Mouse (Mus musculus) MEL (cell line): ENCODE measurements around the gene Wdfy3.

ENCODE experiments used
- CHD1 ChIP-seq: IDR thresholded peaks from 2 replicates; pipeline ENCODE4 v1.6.1; 2012; ENCODE audit warnings: low read depth, mild to moderate bottlenecking, inconsistent platforms, low read length, improper control_type of control experiment
- CTCF ChIP-seq, 3 experiments: IDR thresholded peaks in 2 of 3; conservative IDR thresholded peaks in 1 of 3; 2 replicates each; pipeline ENCODE4 v1.5.1; 2011 to 2012; ENCODE audit warnings: low read length in 3 of 3, low read depth in 2 of 3, mild to moderate bottlenecking in 2 of 3, improper control_type of control experiment in 1 of 3, inconsistent platforms in 1 of 3, mixed read lengths in 1 of 3, moderate library complexity in 1 of 3; ENCODE audit not compliant: control insufficient read depth in 1 of 3, insufficient read depth in 1 of 3, poor library complexity in 1 of 3, severe bottlenecking in 1 of 3
- E2F4 ChIP-seq: IDR thresholded peaks from 2 replicates; pipeline ENCODE4 v1.6.1; 2011; ENCODE audit warnings: low read depth, low read length, improper control_type of control experiment, borderline replicate concordance
- GATA1 ChIP-seq: IDR thresholded peaks from 2 replicates; pipeline ENCODE4 v1.6.1; 2011; ENCODE audit warnings: low read depth, low read length, improper control_type of control experiment
- KAT2A ChIP-seq: conservative IDR thresholded peaks from 2 replicates; pipeline ENCODE4 v1.6.1; 2012; ENCODE audit warnings: low read depth, low read length, improper control_type of control experiment, inconsistent platforms
- MAX ChIP-seq: IDR thresholded peaks from 2 replicates; pipeline ENCODE4 v1.6.1; 2011; ENCODE audit warnings: low read length, improper control_type of control experiment
- POLR2A ChIP-seq, 2 experiments: IDR thresholded peaks; 2 replicates each; pipeline ENCODE4 v1.6.1; 2011 to 2012; ENCODE audit warnings: low read length in 2 of 2, mild to moderate bottlenecking in 2 of 2, control low read depth in 1 of 2, improper control_type of control experiment in 1 of 2, low read depth in 1 of 2, moderate library complexity in 1 of 2; ENCODE audit not compliant: control insufficient read depth in 1 of 2, insufficient read depth in 1 of 2, poor library complexity in 1 of 2
- TAL1 ChIP-seq: IDR thresholded peaks from 2 replicates; pipeline ENCODE4 v1.6.1; 2012; ENCODE audit warnings: mild to moderate bottlenecking, inconsistent platforms, low read length, moderate library complexity, mixed read lengths
- ZNF384 ChIP-seq: IDR thresholded peaks from 2 replicates; pipeline ENCODE4 v1.6.1; 2012; ENCODE audit warnings: low read depth, mild to moderate bottlenecking, inconsistent platforms, low read length, improper control_type of control experiment

GRCm38 (mm10) chr5:101926311-101926710 is 143.4 kb downstream of the Wdfy3 start:
- TF ChIP-seq KAT2A (no peak), ZNF384 (no peak), POLR2A (IDR thresholded peaks at IDR 0.05; ENCODE audit: control insufficient read depth in 1 of 2, insufficient read depth in 1 of 2, low read depth in 1 of 2, low read length in 2 of 2, poor library complexity in 1 of 2) (no peak), E2F4 (no peak), CTCF (IDR thresholded peaks at IDR 0.05 in 2 of 3, conservative IDR thresholded peaks at IDR 0.05 in 1 of 3; ENCODE audit: control insufficient read depth in 1 of 3, insufficient read depth in 1 of 3, low read depth in 2 of 3, low read length in 3 of 3, poor library complexity in 1 of 3, severe bottlenecking in 1 of 3) (no peak), TAL1 (no peak), MAX (no peak), CHD1 (no peak), GATA1 (no peak)
